Mouse (Mus musculus) cerebellum, adult 11-12 months (tissue): ENCODE results near the gene Gng12.
"Not testable (repeated sequence)": the region's sequence is repeated elsewhere in the genome, so short reads cannot be mapped to it uniquely, and the experiment has no call there.

Experiments used
- DNase-seq: peaks from one replicate; pipeline ENCODE4 v3.0.0; 2022

The Gng12 gene

DNA sequence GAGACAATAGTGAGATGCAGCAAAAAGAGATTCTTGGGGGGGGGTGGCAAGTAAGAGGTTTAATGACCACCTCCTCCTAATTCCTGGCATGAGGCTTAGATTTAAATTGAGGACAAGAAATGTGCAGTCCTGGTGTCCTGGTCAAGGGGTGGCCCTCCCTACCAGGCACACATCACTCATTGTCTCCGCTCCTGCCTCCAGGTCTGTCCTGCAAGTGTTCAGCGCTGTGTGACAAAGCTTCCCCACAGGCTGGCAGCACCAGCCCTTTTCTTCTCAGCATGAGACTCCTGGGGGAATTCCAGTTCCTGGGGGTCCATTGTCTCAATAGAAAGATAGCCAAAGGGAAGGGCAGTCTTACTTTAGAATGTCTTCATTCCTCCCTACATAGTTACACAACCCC, 134.2 kb downstream of the Gng12 start:
- no peak for DNase-seq

DNA sequence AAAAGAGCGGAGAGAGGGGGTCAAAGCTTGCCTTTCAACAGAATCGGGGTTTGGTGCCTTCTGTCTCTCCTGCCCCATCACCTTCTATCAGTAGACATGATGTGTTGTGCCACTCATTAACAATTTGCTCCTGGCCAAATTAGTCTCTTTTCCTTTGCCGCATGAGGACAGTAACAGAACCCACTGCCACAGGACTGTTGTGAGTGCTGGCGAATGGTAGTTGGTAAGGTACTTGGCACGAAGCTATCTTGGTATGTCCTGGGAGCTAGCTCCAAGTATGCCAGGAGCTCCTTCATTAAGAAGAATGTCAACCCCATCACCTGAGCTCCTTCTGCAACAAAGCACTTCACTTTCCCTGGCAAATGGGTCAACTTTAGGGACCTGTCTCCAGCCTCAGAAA, 134.6 kb downstream of the Gng12 start:
- DNase-seq = no peak

DNA sequence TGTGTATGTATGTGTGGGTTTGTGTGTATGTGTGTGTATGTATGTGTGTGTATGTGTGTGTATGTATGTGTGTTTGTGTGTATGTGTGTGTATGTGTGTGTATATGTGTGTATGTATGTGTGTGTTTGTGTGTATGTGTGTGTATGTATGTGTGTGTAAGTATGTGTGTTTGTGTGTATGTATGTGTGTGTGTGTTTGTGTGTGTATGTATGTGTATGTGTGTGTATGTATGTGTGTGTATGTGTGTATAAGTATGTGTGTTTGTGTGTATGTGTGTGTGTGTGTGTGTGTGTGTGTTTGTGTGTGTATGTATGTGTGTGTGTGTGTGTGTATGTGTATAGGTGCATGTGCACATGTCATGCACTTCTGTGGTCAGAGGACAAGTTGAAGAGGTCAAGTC, 136.4 kb downstream of the Gng12 start:
- not testable (repeated sequence) for DNase-seq

DNA sequence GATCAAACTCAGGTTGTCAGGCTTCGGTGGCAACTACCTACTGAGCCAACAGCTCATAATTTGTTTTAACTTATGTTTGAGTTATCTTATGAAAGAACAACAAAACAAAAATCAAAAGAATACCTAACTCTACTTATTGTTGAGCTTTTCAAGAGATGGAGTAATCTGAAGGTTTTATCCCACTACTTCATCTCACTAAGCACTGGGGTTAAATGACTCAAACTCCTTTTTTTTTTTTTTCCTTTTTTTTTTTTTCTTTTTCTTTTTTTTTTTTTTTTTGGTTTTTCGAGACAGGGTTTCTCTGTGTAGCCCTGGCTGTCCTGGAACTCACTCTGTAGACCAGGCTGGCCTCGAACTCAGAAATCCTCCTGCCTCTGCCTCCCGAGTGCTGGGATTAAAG, 136.8 kb downstream of the Gng12 start:
- DNase-seq = not testable (repeated sequence)

DNA sequence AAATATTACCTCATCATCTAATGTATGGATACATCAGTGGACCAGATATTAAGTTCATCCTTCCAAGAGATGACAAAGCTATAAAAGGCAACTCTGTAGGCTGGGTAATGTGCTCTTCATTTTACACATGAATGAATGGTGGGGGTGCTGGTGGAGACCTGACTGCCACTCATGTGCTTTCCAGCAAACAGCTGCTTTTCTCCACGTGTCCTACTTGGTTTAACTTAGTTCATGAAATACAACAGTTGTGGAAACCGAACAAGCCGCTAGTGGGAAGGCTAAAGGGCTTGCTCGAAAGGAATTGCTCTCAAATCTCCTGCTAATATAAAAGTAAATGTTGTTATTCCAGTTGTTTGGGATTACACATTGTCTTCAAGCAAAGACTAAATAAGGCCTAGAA, 137.4 kb downstream of the Gng12 start:
- no peak for DNase-seq

DNA sequence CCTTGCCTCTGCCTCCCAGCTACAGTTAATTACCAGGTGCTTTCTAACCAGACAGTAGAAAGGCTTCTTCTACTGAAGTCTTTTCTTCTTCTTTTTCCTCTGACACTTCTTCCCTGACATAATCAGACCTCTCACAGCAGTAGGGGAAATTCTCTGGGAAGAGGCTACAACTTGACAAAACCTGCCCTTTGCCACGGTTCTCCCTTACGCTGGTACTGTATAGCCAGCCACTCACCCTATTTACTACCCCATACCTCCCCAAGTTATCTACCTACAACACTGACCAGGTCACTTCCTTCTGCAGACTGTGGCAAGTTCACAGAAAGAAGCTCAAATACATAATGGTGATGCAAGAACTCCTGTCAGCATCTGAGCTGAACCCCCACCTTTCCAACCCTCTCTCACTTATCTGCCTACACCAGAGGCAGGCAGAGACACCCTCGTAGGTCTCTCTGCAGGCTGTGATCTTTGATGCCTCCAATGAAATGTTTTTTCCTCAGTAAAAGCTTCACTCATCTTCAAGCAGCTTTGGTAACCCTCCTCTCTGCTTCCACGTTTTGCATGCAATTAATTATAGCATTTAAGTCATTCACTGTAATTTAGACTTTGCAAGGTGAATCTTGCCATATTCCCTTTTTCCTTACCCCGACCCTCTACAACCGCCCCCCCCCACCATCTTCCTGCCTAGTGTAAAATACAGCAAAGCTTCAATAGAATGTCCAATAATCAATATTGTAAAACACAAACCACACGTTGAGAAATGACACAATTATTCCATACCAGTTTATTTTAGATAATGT, 138.3 kb downstream of the Gng12 start:
- DNase-seq = no peak

DNA sequence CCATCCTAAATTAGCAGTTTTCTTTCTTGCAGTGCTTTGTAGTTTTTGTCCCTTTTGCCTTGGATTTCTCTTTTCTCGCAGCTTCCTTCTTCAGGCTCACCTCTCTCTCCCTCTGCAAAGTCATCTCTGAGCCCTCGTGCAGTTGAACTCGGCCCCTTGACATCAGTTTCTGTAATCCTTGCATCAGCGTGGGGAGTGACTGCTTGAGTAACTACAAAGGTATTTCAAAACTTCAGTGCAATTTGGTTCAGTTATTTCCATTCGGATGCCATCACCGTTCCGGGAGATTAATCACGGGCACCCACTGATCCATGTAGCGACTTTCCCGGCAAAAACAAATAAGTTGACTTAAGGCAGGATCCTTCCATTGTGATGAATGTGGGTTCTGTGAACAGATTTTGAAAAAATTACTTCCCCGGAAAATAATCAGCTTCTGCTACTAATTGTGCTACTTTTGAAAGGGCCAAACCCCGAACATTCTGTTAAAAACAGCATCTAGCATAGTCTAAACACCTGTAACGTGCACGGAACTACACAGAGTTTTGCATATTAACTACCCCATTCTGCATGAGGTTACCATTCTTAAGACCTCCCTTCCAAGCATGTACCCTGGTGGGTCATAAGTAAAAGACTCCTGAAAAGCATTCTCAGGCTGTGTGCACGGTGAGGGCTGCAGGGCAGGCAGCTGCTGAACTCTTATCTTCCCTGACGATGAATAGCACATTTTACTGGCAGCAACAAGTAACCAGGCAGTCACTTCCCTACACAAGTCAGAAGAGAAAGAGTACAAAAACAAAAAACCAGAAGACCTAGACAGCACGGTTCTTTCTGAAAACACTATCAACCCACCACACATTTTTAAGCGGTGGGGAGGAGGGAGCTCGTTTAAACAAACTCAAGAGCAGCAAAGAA, 139.4 kb downstream of the Gng12 start:
- no peak for DNase-seq

DNA sequence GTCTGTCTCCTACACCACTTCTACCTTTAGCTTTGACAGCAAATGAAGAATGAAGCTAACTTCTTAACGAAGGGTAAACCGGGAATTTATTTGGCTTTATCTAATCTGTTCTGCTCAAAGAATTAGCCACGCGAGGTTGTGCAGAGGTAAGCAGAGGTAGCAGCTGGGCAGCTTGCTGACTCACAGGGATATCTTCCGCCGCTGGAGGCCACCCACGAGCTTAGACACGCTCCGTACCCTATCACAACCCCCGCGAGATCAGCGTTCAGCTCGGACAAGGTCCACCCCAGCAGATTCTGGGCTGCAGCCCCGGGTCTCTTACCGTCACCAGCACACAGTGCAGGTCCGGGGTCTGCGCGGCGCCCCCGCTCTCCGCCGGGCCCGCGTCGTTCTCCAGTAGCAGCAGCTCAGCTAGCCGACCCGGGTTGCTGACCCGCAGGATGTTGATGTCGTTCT, 140.2 kb downstream of the Gng12 start:
- peak; percentile 75 for DNase-seq

DNA sequence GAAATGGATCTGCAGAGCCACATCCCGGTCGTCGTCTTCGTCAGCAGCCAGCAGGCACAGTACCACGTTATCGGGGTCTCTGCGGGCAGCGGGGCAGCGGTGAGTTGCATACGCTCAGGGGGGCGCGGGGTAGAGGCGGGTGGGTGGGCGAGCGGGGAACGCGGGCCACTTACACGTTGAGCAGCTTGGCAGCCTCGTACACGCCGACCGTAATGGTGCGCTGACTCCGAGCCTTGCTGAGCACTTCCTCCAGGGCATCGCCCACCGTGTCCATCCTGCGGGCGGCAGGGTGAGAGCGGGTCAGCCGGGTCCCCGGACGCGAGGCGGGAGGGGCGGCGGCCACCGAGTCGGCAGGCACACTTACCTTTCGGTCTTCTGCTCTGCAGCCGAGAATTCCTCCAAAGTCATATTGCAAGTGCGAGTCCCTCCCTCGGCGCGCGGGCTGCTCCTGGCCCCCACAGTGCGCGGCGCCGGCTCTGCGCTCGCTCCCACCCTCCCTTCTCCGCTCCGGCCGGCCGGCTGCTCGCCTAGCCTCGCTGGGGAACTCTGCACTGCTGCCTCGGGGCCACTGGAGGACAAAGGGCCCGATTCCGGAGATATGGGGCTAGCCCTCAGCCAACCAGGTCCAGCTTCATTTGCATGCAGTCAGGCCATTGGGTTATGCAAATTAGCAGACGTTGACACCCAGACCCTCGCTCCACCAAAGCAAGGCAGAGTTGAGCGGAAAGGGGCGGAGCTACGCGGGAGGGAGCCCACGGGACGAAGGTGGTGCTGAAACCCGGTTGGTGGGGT, 140.8 kb downstream of the Gng12 start, which contains the start of gene Gadd45a:
Gene Gadd45a (minus strand): TSS at position 621 of the 792 bp plus-strand sequence.
- DNase-seq = peak; percentile 99

DNA sequence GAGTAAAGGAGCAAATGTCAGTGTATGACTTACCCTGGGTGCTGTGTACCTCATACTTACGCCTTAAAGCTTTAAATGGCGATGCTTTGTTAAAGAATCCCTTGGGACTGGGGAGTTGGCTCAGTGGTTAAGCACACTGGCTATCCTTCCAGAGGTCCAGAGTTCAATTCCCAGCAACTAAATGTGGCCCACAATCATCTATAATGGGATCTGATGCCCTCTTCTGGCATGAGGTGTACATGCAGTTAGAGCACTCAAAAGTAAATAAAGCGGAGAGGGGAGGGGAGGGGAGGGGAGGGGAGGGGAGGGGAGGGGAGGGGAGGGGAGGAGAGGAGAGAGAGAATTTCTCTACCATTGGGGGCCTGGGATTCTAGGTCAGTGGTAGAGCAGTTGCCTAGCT, 142.8 kb downstream of the Gng12 start:
- DNase-seq = no peak

DNA sequence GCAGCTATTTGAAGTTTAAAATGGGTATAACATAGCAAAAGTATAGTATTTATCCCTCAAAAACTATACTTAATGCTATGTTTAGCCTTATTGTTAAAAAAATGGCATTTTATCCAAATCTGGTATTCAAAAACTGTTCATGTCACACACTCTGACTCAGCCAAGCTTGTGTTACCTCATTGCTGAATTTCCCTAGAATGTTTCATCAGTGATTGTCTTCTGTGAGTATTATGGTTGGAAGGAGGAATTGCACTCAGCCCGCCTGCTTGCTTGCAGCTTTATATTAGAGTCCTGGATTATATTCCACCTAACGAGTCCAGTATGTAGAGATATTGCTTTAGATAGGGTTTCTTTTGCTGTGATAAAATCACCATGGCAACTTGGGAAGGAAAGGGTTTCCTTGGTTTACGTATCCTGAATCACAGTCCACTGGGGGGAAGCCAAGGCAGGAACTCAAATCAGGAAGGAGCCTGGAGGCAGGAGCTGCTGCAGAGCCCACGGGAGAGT, 144.8 kb downstream of the Gng12 start:
- DNase-seq = no peak

DNA sequence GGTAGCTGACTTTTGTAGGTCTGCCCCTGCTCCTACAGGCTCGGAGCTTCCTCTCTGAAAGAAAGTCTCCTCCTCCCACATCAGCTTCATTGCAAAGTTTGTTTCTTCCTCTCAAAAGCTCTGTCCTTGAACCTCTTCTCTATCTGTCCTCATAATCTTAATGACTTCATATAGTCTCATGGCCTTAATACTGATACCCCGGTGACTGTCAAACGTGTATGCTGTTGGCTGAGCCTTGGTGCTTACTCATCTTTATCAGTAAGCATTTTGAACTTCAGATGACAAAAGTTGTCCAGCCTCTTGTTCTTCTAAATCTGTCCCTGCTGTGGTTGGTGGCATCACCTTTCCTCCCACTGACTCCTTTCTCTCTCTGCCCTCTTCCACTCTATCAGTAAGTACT, 149.2 kb downstream of the Gng12 start:
- no peak for DNase-seq

DNA sequence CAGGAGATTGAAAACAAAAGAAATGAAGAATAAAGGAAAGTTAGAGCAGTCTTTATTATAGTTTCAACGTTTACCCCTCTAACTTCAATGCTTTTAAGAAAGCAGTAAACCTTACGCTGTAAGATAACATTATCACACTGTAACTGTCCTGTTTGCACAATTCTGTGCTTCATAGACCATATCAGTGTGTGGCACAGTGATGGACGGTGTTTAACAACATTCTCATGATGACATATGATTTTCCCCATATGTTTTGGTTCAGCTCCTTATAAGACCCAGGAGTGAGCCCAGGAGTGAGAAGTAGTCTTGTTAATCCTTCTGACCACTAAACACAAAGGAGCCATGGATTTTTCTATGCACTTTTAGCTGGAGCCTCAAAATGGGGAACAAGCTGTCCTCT, 150.7 kb downstream of the Gng12 start:
- no peak for DNase-seq

DNA sequence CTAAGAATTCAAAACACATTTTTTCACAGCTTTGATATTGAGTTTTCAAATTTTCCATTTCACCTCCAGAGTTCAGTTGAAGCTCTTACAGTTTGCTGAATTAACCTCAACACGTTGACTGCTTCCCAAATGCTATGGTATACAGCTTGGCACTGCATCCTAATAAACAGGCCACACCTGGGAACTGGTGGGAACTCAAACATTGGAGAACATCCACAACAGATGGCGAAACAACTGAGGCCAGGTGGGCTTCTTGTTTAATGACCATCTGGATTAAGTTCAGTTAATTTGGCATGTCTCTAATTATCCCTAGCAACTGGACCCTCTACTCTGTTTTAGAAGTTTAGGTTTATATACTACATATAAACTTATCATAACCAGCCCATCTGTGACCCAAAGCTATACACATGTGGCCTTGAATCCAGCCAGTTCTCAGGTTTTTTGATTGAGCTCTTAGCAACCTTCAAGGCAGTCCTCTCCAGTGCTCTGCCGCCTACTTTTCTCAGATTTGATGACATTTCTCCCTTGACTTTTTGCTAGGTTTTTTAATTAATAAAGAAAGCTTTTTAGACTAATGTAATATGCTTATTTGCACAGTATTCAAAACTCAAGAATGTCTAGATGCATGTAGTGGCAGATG, 152.0 kb downstream of the Gng12 start:
- DNase-seq = no peak

DNA sequence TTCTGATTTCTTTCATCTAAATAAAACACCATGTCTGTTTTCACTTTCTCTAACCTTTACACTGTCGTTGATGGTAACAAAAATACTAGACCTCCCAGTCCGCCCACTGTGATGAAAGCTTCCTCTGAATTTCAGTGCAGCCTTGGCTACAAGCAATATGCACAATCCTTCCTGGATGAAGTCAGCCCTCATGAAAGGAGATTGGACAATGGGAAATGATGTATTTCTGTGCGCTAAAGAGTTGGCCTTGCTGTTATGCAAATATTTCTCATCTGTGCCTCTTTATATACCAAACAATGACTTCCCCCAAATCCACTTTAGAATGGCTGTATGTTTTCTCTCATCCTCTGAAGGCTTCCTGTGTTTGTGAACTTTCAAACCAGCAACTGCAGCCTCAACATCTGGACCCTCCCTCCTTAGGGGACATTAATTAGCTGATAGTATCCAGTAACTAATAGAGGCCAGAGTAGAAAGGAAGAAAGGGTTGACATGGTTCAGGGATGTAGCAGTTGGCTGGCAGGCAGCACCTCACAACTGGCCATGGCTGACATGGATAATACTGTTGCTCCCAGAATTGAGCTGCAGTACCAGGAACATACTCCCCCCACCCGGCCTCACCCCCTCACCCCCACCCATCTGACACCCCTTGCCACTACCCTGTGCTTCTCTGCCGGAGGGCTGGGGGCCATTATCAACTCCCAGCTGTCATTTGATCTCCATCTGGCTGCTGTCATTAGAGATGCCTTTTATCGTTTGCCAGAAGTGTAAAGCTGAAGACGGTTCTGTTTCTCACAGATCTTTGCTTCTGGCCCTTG, 152.9 kb downstream of the Gng12 start:
- DNase-seq = no peak

DNA sequence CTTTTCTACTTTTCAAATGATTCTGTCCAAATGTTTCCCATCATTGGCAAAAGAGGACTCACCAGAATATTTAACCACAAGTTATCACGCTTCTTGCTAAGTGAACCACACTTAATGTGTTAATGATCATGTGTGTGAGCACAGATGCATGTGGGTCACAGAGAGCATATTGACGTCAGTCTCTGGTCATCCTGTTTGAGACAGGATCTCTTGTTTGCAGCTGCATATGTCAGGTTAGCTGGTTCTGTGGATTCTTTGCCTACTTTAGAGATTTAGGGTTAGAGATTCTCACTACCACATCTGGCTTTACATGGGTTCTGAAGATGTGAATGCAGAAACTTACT, 153.5 kb downstream of the Gng12 start:
- no peak for DNase-seq

DNA sequence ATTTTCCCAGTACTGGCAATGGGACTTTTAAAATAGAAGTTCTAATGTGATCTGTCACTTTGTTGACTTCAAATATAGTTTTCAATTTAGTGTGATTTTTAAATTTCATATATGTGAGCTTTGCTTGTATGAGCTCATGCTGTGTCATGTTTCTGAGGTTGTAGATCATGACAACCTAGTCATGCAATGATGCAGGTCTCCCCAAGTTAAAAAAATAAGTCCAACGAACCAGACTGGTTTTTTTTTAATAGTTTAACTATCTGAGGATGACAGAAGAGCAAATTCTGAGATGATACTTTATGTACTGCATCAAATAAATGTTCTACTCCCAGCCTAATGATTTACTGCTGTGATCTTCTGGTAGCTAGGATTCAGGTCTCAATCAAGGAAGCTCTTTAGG, 153.9 kb downstream of the Gng12 start:
- no peak for DNase-seq

DNA sequence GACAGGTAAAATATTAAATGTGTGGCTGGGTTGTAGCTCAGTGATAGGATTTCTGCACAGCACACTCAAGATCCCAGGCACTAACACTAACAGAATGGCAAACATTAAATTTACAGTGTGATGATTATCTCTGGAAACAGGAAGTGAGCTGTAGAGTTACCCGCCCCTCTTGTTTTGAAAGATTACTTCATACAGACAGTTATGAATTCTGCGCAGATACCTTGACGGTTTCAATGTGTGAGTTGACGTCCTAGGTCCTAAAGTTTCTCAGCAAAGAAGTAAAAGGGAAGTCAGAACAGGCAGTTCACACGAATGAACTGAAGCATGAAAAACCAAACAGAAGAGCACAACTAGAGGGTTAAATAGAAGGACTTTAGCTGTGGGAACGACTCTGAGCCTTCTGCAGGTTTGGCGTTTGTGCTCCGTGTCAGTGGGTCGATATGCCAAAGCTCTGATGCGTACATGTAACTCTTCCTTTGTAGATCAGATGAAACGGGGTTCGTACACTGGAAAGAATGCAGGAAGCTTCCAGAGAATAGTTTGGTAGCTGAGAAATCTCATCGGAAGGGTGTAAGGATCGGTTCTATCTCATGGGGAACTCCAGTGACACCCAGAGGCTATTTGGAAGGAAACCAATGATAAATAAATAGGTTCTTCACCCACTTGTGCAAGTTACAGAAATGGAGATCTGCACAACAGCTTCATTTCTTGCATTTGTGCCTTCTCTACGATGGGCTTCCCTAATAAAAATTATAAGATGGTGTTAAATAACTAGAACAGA, 160.1 kb downstream of the Gng12 start:
- DNase-seq = no peak

DNA sequence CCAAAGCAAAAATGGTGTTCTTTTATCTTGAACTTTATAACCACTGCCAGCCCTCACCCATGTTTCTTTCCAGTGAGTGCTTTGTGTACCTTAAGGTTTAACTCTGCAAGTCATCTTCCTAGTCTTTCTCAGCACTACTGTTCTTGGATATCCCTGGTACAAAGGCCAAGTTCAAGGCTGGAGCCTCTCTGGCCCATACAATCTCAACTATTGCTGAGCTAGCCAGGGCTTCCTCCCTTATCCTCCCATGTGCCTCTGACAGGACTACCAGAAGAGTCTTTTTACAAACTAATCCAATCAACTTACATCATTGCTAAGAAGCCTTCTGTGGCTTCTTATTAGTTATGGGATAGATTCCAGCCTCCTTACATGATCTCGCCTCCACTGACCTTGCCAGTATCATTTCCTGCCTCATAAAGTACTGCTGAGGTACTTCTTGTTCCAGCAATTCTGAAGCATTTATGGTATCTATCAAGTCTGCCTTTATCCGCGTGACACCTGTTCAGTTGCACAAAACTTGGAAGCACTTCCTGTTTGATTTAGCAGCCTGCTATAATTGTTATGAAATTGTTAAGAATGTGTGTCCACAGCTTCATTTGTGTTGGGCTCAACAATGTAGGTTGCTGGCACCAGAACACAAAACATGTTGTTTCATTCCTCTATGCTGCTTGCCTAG, 160.8 kb downstream of the Gng12 start:
- no peak for DNase-seq

DNA sequence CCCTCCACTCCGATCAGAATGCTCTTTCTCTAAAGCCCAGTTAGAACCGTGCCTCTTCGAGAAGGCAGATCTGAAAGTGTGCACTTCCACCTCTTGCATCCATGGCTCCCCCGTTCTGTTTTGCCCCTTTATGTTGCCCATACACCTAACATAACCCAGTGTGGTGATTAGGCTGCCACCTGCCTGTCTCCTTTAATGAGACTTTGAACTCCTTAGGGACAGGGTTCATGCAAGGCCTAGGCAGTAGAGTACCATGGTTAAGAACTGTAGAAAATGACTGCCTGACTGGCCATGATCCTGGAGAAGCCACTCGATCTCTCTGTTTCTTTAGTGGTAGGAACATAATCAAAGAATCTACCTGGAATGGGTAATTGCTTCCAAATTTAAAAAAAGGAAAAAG, 161.4 kb downstream of the Gng12 start:
- no peak for DNase-seq
